Mouse (Mus musculus): ENCODE measurements around the gene Foxn3. TPM values are rescaled to one million over a fixed set of nuclear protein-coding genes. Genes with fewer than 3 reads are reported as not detected.

Gene Foxn3
- polyA plus RNA-seq, 1 experiment: 71.3 TPM

- TF ChIP-seq CTCF (IDR thresholded peaks at IDR 0.05; ENCODE audit: borderline replicate concordance, control insufficient read depth, extremely low read depth, insufficient read depth, low read length, poor library complexity): no peak
- no peak for TF ChIP-seq POLR2A (IDR thresholded peaks at IDR 0.05; ENCODE audit: control insufficient read depth, extremely low read depth, insufficient read depth, low read length, poor library complexity)
- Histone ChIP-seq H3K27me3 (ENCODE audit: control insufficient read depth, insufficient read depth, low read length) (no peaks in the 10 kb centered on the region), H3K27ac (ENCODE audit: control insufficient read depth, insufficient read depth, low read length) (no peak overlapping the region), H3K36me3 (ENCODE audit: control insufficient read depth, insufficient read depth, low read length) (no peaks in the 10 kb centered on the region), H3K4me1 (replicated peaks; ENCODE audit: control insufficient read depth, insufficient read depth, low read length) (peaks cover 13% of the 10 kb centered on the region), H3K4me3 (ENCODE audit: control insufficient read depth, insufficient read depth, low read length) (no peak overlapping the region)
- WGBS: 94% methylated on average over 4 of the region's 4 CpGs
- DNase-seq: no peak
These were observed 263.5 kb downstream of the Foxn3 start for GRCm38 (mm10) chr12:99299900-99300299.

- Histone ChIP-seq H3K4me3 (ENCODE audit: control insufficient read depth, insufficient read depth, low read length) (no peak overlapping the region), H3K36me3 (ENCODE audit: control insufficient read depth, insufficient read depth, low read length) (no peaks in the 10 kb centered on the region), H3K4me1 (replicated peaks; ENCODE audit: control insufficient read depth, insufficient read depth, low read length) (peaks cover 11% of the 10 kb centered on the region), H3K27ac (ENCODE audit: control insufficient read depth, insufficient read depth, low read length) (no peak overlapping the region; the same call in 1 of the 2 replicates), H3K27me3 (ENCODE audit: control insufficient read depth, insufficient read depth, low read length) (no peaks in the 10 kb centered on the region)
- 93% methylated on average over 12 of the region's 12 CpGs for WGBS
- TF ChIP-seq CTCF (IDR thresholded peaks at IDR 0.05; ENCODE audit: borderline replicate concordance, control insufficient read depth, extremely low read depth, insufficient read depth, low read length, poor library complexity) (no peak), POLR2A (IDR thresholded peaks at IDR 0.05; ENCODE audit: control insufficient read depth, extremely low read depth, insufficient read depth, low read length, poor library complexity) (no peak)
- DNase-seq: no peak
These were observed 264.4 kb downstream of the Foxn3 start for GRCm38 (mm10) chr12:99298851-99299600.

- Histone ChIP-seq H3K36me3 (ENCODE audit: control insufficient read depth, insufficient read depth, low read length) (no peaks in the 10 kb centered on the region), H3K27ac (ENCODE audit: control insufficient read depth, insufficient read depth, low read length) (no peak overlapping the region; the same call in 1 of the 2 replicates), H3K27me3 (ENCODE audit: control insufficient read depth, insufficient read depth, low read length) (no peaks in the 10 kb centered on the region), H3K4me3 (ENCODE audit: control insufficient read depth, insufficient read depth, low read length) (no peak overlapping the region), H3K4me1 (replicated peaks; ENCODE audit: control insufficient read depth, insufficient read depth, low read length) (peaks cover 11% of the 10 kb centered on the region)
- DNase-seq: no peak
- TF ChIP-seq CTCF (IDR thresholded peaks at IDR 0.05; ENCODE audit: borderline replicate concordance, control insufficient read depth, extremely low read depth, insufficient read depth, low read length, poor library complexity) (no peak), POLR2A (IDR thresholded peaks at IDR 0.05; ENCODE audit: control insufficient read depth, extremely low read depth, insufficient read depth, low read length, poor library complexity) (no peak)
- 18% methylated on average over 6 of the region's 6 CpGs for WGBS
These were observed 265.1 kb downstream of the Foxn3 start for GRCm38 (mm10) chr12:99298242-99298641.

GRCm38 (mm10) chr12:99297792-99298191, 265.6 kb downstream of the Foxn3 start:
- Histone ChIP-seq H3K36me3 (ENCODE audit: control insufficient read depth, insufficient read depth, low read length) (no peaks in the 10 kb centered on the region), H3K4me1 (replicated peaks; ENCODE audit: control insufficient read depth, insufficient read depth, low read length) (peaks cover 11% of the 10 kb centered on the region), H3K4me3 (ENCODE audit: control insufficient read depth, insufficient read depth, low read length) (no peak overlapping the region), H3K27ac (ENCODE audit: control insufficient read depth, insufficient read depth, low read length) (no peak overlapping the region), H3K27me3 (ENCODE audit: control insufficient read depth, insufficient read depth, low read length) (no peaks in the 10 kb centered on the region)
- no peak for TF ChIP-seq CTCF (IDR thresholded peaks at IDR 0.05; ENCODE audit: borderline replicate concordance, control insufficient read depth, extremely low read depth, insufficient read depth, low read length, poor library complexity)
- TF ChIP-seq POLR2A (IDR thresholded peaks at IDR 0.05; ENCODE audit: control insufficient read depth, extremely low read depth, insufficient read depth, low read length, poor library complexity): no peak
- 78% methylated on average over 2 of the region's 2 CpGs for WGBS
- no peak for DNase-seq

- DNase-seq: no peak
- peaks cover 18% of the 10 kb centered on the region for H3K4me1 ChIP-seq (replicated peaks; ENCODE audit: control insufficient read depth, insufficient read depth, low read length)
- 92% methylated on average over 7 of the region's 7 CpGs for WGBS
These were observed 269.9 kb downstream of the Foxn3 start for GRCm38 (mm10) chr12:99293532-99293931.

GRCm38 (mm10) chr12:99292152-99292551, 271.2 kb downstream of the Foxn3 start:
- Histone ChIP-seq H3K4me1 (replicated peaks; ENCODE audit: control insufficient read depth, insufficient read depth, low read length) (peaks cover 20% of the 10 kb centered on the region), H3K27me3 (ENCODE audit: control insufficient read depth, insufficient read depth, low read length) (no peaks in the 10 kb centered on the region)
- 98% methylated on average over 6 of the region's 6 CpGs for WGBS

More at GRCm38 (mm10) chr12:99293532-99293931, 269.9 kb downstream of the Foxn3 start:
- H3K27me3 ChIP-seq (ENCODE audit: control insufficient read depth, insufficient read depth, low read length): no peaks in the 10 kb centered on the region
- H3K4me3 ChIP-seq (ENCODE audit: control insufficient read depth, insufficient read depth, low read length): no peak overlapping the region
- H3K27ac ChIP-seq (ENCODE audit: control insufficient read depth, insufficient read depth, low read length): no peak overlapping the region
- no peaks in the 10 kb centered on the region for H3K36me3 ChIP-seq (ENCODE audit: control insufficient read depth, insufficient read depth, low read length)
- no peak for TF ChIP-seq CTCF (IDR thresholded peaks at IDR 0.05; ENCODE audit: borderline replicate concordance, control insufficient read depth, extremely low read depth, insufficient read depth, low read length, poor library complexity)
- TF ChIP-seq POLR2A (IDR thresholded peaks at IDR 0.05; ENCODE audit: control insufficient read depth, extremely low read depth, insufficient read depth, low read length, poor library complexity): no peak

More at GRCm38 (mm10) chr12:99292152-99292551, 271.2 kb downstream of the Foxn3 start:
- no peak for TF ChIP-seq POLR2A (IDR thresholded peaks at IDR 0.05; ENCODE audit: control insufficient read depth, extremely low read depth, insufficient read depth, low read length, poor library complexity)
- TF ChIP-seq CTCF (IDR thresholded peaks at IDR 0.05; ENCODE audit: borderline replicate concordance, control insufficient read depth, extremely low read depth, insufficient read depth, low read length, poor library complexity): no peak
- no peak for DNase-seq
- H3K36me3 ChIP-seq (ENCODE audit: control insufficient read depth, insufficient read depth, low read length): no peaks in the 10 kb centered on the region
- H3K27ac ChIP-seq (ENCODE audit: control insufficient read depth, insufficient read depth, low read length): no peak overlapping the region
- no peak overlapping the region for H3K4me3 ChIP-seq (ENCODE audit: control insufficient read depth, insufficient read depth, low read length)

Measured in thymus, adult 2 months (tissue).